Mouse (Mus musculus) adipocyte (in vitro differentiated cells): Measurements from ENCODE around the gene Pofut1.
A peak's percentile ranks its signal among the peaks of the same experiment; 100 is the strongest.

Experiments
- DNase-seq: peaks from one replicate; pipeline ENCODE4 v3.0.0-alpha.2; 2016; ENCODE audit warnings: low spot score

The Pofut1 gene

GRCm38 (mm10) chr2:153290938-153291928 is 49.9 kb downstream of the Pofut1 start, which contains the start of gene Kif3b:
TSS of gene Kif3b (plus strand) at chr2:153291413.
- peak; percentile 86 for DNase-seq

- peak; percentile 23 for DNase-seq
These were observed 51.0 kb downstream of the Pofut1 start for GRCm38 (mm10) chr2:153292305-153292861.

GRCm38 (mm10) chr2:153295196-153295595 is 53.9 kb downstream of the Pofut1 start:
- no peak for DNase-seq

GRCm38 (mm10) chr2:153297771-153298170 is 56.4 kb downstream of the Pofut1 start:
- DNase-seq = no peak

- no peak for DNase-seq
These were observed 57.1 kb downstream of the Pofut1 start for GRCm38 (mm10) chr2:153298460-153298859.

- peak; percentile 9 for DNase-seq
These were observed 57.5 kb downstream of the Pofut1 start for GRCm38 (mm10) chr2:153298863-153299262.

GRCm38 (mm10) chr2:153301123-153301522 is 59.8 kb downstream of the Pofut1 start:
- no peak for DNase-seq

GRCm38 (mm10) chr2:153305240-153305639 is 63.9 kb downstream of the Pofut1 start:
- DNase-seq = no peak

GRCm38 (mm10) chr2:153308586-153308985 is 67.3 kb downstream of the Pofut1 start:
- no peak for DNase-seq

- no peak for DNase-seq
These were observed 67.8 kb downstream of the Pofut1 start for GRCm38 (mm10) chr2:153309106-153309505.

GRCm38 (mm10) chr2:153310228-153310627 is 68.9 kb downstream of the Pofut1 start:
- DNase-seq = peak; percentile 16

- no peak for DNase-seq
These were observed 71.6 kb downstream of the Pofut1 start for GRCm38 (mm10) chr2:153312884-153313283.

- no peak for DNase-seq
These were observed 77.1 kb downstream of the Pofut1 start for GRCm38 (mm10) chr2:153318408-153318807.

GRCm38 (mm10) chr2:153319036-153319643 is 77.8 kb downstream of the Pofut1 start:
- no peak for DNase-seq
